Mouse (Mus musculus) testis, adult 2 months (tissue): Measurements from ENCODE around the gene Krtap16-1.

Experiments used
- CTCF ChIP-seq: fragments of 200-500 bp; IDR thresholded peaks from 2 replicates; pipeline ENCODE4 v1.5.1; 2012; ENCODE audit warnings: low read depth, mild to moderate bottlenecking, inconsistent platforms, low read length, moderate library complexity; ENCODE audit not compliant: control insufficient read depth, insufficient read depth, insufficient replicate concordance
- POLR2A ChIP-seq: fragments of 200-500 bp; IDR thresholded peaks from 2 replicates; pipeline ENCODE4 v1.6.1; 2012; ENCODE audit warnings: low read depth, mild to moderate bottlenecking, inconsistent platforms, low read length, moderate library complexity; ENCODE audit not compliant: control insufficient read depth

GRCm38 (mm10) chr11:100016112-100016511, 29.7 kb upstream of the Krtap16-1 start, which contains the start of gene Krt33a:
- TF ChIP-seq CTCF (no peak), POLR2A (no peak)
